Mouse (Mus musculus): Measurements from ENCODE around the gene Dlgap1.

DNA sequence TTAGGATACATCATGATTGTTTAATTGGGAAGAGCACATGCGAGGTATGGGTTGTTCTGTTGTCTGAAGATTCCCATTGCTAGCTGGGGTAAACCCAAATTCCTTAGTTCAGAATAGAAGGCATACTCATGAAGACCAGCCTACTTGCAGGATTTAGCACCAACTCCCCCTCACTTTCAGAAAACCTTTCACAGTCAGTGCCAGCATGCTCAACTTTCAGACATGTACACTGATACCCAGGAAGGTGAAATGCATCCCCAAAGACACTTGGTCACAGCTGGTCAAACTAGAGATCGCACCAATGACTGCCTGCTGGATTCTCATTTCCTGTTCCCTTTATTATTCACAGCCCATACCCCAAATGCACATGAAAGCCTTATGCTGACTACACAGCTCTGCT is 318.8 kb downstream of the Dlgap1 start:
- TF ChIP-seq POLR2A (IDR thresholded peaks at IDR 0.05; ENCODE audit: low read depth, low read length) (no peak), CTCF (IDR thresholded peaks at IDR 0.05; ENCODE audit: extremely low read depth, insufficient read depth, insufficient read length, insufficient replicate concordance) (no peak)

Data from spleen, adult 2 months (tissue).